Mouse (Mus musculus): ENCODE measurements around the gene Zbtb21.
"Not testable (repeated sequence)": the region's sequence is repeated elsewhere in the genome, so short reads cannot be mapped to it uniquely, and the experiment has no call there.

DNA sequence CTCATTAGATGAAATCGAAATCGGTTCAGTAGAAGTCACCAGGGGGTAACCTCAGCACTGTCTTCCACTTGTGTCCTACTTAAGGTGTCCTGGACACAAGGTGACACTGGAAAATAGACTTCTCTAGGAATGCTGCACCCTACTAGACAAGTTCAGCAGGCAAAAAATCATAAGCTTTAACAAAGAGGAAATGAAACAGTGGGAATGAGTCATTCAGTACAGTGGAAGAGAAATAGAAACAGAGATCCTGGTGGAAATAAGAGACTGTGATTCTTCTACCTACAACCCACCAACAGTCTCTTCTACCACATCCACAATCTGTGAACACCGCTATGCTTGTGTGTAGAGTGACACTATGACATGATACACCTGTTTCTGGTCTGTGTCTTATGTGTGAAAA, 30.1 kb upstream of the Zbtb21 start:
- TF ChIP-seq POLR2A (IDR thresholded peaks at IDR 0.05; ENCODE audit: low read depth, low read length); CTCF (IDR thresholded peaks at IDR 0.05; ENCODE audit: borderline replicate concordance, insufficient read depth, low read length): not testable (repeated sequence)
